Mouse (Mus musculus) adrenal gland, adult (tissue): ENCODE data around the gene Gm17651.

ENCODE experiments used
- DNase-seq, 2 experiments: peaks; one replicate each; pipeline ENCODE4 v3.0.0; 2022 to 2023; ENCODE audit warnings: low spot score in 1 of 2; ENCODE audit not compliant: inconsistent age in 2 of 2

The Gm17651 gene

DNA sequence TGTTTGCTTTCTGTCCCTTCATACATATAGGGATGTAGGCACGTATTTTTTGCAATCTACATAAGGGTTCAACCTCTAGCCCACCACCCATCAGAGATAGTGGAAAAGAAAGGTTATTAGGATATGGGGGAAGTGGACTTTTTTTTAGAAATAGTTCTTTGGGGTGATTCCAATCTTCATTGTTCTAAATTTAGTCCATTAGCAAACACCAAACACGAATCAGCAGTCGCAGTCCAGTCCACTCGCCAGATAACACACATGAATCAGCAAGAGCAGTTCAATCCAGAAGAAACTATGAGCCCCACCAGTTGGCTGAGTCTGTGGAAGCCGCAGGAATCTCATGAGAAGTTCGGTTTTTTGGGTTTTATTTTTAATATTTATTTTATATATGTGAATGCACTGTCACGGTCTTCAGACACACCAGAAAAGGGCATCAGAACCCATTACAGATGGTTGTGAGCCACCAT is at the start of gene Gm17651:
Gm17651 (minus strand) TSS at position 51 of the 467 bp plus-strand sequence.
- no peak for DNase-seq

DNA sequence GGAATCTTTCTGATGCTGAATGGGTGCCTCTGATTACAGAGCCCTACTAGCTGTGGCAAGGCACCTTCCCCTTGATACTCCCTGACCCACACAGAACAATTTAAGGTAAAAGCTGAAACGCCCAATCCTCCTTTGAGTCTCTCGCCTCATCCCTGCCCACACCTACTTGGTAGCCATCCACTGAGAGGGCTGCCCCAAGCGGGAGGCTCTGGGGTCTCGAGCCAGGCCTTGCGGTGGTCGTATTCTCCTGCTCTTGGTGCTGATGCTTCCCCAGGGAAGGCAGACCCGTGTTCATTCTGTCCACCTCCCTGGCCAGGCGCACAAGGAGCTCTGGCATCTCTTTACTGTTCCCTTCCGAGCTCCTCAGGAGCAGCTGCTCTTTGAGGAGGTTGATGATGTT is 44.6 kb upstream of the Gm17651 start:
- no peak for DNase-seq

DNA sequence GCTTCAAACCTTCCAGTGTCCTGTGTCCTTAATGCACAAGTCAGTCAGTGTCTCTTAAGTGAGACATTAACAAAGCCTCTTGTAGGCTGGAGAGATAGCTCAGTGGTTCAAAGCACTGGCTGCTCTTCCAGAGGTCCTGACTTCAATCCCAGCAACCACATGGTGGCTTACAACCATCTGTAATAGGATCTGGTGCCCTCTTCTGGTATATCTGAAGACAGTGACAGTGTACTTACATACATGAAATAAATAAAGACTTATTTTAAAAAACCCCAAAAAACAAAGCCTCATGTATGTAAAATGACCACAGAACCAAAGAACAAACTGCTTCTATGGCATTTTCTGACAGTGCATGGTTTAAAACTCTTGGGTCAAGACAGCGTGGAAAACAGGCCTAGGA is 41.4 kb upstream of the Gm17651 start:
- DNase-seq = no peak

DNA sequence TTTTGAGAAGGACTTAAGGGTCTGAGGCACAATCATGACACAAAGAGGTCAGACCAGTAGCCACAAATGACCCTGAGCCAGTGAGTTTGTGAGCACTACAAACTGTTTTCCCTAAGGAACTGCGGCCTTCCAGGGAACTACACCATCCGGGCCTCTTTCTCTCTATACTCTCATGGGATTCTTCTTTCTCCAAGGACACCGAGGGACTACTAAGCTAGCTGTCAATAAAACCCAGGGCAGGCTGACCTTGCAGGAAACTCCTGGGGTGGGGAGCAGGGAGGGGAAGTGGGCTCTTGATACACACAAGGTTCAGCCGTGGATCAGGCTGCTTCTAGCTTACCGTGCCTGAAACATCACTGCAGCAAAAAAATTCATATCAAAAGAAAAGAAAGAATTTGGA is 36.4 kb upstream of the Gm17651 start:
- peak; percentile 10 to 46 for DNase-seq

DNA sequence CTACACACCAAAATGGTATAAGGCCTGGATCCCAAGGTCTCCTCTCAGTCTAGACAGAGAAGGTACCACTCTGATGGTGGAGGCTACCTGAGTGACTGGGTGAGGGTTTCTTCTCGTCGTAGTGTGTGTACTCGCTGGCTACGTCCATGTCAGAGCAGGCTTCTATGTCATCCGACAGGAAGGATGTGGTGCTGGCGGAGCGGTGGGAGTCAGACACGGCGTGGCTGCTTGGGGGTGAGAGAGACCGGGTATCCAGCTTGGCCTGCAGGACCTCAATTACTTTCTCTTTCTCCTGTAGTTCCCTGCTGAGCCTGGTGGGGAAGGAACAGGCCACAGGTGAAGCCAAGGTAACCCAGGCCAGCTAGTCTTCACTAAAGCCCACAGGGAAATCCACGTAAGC is 35.6 kb upstream of the Gm17651 start:
- no peak for DNase-seq

DNA sequence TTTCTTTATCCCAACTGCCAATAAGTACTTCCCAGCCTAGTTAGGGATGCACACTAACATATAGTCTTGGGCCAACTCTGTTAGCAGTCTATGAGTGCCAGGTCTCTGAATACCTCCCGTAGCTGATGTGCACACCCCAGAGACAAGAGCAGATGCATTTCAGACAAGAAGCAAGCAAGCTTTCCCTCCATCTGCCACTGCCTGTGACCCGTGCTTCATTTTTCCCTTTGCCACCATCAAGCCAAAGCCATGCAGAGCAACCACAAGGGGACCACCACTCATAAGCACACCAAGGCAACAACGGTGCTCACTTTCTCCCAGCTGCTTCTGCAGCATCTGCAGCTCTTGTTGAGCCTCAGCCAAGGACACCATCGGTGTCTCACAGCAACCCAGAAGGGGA is 32.1 kb upstream of the Gm17651 start:
- DNase-seq = no peak

DNA sequence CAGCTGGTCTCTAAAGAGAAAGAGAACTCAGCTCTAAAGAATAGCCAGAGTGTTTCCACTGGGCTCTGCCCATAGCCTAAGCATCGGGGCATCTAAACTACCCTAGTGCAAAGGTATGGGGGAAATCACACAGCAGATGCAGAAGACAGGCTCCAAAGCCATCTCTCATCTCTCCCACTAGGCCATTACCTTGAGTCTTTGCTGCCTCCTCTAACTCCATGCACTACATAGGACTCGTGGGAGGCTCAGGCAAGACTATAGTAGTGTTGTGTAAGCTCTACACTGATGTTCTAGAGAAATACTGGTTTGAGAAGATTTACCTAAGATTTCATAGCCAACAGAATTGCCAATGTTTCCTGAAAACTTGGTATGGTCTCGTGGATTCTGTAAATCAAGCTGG is 31.0 kb upstream of the Gm17651 start:
- DNase-seq = no peak

DNA sequence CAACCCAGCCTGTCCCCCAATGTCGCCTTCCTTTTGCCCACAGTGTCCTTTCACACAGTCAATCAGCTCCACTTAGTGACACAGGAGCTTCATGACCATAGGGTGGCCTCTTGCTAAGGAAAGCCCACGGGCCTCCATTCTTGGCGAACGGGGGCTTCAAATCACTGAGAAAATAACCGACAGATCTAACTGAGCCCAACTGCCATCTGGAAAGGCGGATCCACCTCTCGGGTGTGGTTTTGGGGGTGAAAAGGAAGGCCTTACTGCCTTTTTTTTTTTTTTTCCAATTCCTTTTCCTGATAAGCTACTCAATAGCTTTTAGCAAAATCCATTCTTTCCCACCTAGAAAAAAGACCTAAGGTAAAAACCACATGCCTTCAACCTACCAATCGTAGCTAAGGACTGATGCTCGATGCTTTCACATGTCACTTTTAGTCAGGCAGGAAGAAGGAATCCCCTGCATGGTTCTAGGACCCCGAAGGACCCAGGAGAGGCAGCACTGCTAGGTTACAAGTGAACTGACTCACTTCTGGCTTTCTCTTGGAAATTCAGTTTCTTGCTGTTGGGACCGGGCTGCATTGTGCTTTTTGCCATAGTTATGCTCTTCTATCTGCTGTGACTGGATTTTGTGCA is 28.1 kb upstream of the Gm17651 start:
- DNase-seq = no peak

DNA sequence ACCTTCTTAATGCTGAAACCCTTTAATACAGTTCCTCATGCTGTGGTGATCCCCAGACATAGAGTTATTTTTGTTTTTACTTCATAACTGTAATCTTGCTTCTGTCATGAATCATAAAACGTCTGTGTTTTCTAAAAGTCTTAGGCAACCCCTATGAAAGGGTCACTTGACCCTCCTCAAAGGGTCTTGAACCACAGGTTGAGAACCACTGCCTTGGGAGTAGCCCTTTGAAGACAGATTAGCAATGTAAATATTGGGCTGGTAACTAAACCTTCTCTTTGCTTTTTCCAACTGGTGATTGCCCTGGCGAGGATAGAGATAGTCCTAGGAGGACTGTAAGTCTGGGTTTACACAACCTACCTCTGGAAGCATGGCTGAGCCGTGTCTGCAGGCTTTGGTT is 26.7 kb upstream of the Gm17651 start:
- no peak for DNase-seq

DNA sequence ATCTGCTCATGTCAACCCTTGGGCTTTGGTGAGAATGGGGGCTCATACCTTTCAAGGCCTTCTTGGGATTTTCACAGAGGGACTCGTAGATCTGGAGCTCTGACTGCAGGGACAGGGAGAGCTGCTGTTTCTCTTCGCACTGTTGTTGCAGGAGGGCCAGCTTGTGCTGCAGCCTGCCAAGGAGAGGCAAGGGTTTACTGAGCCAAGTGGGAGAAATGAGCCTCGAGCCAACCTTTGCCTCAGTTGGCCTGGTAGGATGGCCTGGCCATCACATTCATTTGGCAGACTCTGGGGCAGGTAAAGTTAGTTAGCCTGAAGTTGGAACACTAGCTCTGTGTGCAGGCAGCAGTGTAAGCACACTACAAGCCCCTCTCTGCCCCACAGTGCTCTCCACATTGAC is 24.6 kb upstream of the Gm17651 start:
- peak in 1 of 2 experiments; percentile 44 for DNase-seq

DNA sequence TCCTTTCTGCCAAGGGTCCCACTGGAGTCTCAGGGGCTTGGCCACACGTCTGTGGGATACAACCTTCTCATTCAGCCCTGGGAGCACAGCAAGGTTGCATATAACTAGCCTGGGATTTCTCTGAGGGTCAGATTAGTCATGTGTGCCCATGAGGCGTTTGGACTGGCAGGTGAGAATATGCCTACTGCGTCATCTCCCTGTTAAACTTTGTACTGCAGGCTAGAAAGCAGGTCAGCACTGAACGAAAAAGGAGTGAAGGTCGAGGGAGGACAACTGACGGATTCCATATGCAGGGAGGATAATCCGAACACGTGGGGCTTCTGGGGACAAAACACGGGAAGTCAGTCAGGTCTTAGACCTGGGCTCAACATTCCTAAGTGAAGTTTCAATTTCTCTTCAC is 22.8 kb upstream of the Gm17651 start:
- no peak for DNase-seq

DNA sequence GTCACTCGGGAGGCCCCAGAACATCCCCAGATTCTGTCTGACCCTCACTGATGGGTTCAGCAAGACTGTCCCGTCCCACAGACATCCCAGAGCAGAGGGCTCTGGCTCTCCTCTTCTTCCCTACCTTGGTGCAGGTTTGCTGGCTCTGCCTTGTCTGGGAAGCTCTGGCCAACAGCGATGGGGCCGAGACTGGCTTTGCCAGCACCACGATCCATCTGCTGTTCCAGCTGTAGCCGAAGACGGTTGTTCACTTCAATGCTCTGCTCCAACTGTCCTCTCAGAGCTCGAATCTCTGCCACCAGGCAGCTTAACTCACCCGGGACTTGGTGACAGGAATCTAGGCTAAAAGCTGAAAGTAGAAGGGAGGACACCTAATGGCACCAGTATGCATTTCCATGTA is 22.4 kb upstream of the Gm17651 start:
- DNase-seq = no peak

DNA sequence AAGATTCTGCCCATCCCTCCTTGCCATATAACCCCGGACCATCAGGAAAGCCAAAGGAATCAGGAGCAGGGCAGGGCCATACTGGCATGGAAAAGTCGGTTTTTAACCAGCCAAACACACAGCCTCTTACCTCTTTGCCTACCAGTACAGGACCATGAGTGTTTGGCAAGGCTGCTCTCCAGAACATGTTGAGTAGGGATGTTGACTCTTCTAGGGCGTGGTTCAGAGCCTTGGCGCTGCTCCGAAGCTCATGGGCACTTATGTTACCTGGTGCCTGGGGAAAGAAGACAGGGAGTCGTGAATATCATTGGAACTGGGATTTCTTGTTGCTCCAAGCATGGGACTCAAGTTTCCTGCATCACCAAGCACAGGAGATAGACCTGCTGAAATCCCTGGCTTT is 19.3 kb upstream of the Gm17651 start:
- DNase-seq = no peak

DNA sequence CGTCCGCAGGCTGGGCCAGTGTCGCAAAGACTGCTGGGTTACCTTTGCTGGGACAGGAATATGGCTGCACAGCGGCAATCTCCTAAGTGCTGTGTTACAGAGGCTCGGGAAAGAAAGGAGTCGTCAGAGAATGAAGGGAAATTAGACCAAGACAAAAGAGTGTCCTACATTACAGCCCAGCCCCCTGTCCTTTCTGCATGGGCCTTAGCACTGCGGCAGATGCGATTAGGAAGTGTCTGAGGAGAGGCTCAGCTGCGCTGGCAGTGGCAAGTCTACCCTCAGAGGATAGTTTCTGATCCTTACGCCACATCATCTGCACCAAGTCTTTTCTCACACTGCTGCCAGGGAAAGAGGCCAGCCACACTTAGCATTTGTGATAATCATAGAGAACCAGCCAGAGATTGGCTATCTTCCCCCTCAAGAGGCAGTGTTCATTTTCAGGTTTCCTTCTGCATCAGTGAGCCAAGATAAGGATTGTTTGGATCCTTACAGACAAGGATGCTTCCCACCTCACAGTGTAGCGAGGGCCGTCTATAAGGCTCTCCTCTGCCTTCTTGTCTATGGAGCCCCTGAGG is 17.0 kb upstream of the Gm17651 start:
- no peak for DNase-seq

DNA sequence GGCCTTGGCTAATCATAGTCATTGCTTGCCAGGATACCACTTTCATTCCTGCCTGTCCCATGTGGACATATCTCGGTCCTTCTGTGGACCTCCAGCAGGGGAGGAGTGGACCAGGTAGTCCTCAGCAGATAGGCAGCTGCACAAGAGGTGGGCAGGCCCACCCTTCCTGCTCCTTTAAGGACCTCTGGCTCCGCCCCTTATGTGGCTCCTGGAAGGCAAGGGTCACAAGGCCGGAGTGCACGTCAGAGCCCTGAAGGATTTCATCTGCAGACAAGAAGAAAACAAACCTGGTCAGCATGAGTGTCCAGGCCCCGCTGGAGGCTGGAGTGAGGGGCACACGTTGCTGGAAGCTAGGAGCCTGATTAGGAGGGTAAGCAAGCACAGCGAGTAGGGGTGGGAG is 16.1 kb upstream of the Gm17651 start:
- peak in 1 of 2 experiments; percentile 32 for DNase-seq

DNA sequence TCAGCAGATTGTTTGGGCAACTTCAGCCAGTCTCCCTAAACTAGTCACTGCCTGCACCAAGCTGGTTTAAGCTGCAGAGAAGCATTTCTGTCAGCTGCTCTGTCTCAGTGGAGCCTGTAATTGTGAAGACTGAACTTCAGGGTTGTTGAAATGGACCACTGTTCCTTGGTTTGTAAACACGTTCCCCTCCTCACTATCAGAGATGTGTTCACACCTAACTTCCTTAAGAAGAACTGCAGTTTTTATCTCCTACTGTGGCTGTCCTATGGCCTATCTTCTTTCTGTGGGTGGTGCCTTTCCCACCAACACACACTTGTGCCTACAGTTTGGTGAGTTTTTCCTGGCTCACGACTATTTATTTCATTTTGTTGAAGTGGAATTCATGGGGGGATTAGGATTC is 14.8 kb upstream of the Gm17651 start:
- no peak for DNase-seq

DNA sequence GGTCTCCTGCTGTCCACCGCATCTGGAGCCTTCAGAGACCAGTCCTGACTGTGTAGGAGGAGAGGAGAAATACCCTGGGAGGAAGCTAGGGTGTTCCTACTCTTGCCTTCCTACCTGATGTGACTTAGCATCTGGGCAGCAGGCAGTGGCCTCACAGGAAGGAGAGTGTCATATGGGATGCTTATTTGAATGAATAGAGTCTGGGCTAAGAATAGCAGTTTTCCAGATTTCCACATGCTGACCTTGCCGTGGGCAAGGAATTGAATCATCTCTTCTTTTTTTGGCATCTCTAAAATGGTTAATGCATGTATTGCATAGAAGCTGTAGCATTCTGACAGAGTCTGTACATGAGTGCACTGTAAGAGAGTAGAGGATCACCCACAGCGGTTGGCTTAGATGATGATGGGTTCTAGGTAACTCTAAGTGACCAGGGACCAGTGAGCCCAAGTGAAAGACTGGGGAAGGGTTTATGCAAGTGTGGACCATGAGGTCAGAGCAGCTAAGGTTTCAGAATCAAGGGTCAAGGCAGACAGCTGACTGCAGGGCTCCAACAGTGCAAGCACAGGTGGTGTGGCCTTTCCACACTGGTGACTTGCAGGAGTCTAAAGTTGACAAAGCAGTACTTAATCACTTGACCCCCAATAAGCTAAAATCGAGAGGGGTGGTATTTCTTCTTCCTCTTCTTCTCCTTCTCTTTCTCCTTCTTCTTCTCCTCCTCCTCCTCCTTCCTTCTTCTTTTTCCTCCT is 12.1 kb upstream of the Gm17651 start:
- DNase-seq = no peak

DNA sequence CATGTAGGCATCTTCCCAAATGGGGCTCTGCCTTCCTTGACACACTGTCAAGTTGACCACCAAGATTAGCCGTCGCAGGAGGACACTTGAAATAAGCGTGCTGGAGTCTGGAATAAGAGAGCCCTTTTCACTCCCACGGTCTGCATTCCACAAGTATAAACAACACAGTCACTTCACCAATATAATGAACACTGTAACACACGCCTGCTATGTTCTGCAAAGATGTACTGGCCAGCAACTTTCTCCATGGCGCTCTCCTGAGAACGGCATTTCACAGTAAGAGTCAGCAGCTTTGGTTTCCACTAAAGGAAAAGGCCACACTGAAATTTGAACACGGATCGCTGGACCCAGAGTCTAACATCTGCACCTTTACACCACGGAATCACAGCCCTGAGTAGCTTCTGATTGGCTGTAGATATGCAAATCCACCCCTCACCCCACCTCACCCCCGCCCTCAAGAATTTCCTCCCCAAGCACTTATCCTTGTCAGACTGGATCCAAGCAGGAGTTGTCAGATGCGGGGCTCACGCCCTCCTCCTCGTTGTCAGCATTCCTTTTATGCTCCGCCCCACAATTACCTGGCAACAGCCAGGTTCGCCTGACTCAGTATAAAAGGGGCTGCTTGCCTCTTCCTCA is 9.2 kb upstream of the Gm17651 start:
- DNase-seq = no peak

DNA sequence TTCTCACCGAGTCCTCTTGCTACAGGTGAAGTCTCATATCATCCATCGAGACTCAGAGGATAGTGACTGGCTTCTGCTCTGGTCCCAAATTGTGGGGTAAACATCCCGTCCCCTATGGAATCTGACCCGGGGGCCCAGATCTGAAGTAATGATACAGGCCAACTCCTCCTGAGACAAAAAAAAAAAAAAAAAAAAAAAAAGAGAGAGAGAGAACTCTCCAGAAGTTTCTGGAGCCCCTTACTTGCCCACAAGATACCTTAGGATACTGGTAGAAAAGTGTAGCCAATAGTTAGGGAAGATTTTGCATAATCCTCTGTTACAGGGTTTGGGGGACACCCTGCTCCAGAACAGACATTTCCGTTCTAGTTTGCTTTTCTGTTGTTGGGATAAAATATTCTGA is 8.1 kb upstream of the Gm17651 start:
- no peak for DNase-seq

DNA sequence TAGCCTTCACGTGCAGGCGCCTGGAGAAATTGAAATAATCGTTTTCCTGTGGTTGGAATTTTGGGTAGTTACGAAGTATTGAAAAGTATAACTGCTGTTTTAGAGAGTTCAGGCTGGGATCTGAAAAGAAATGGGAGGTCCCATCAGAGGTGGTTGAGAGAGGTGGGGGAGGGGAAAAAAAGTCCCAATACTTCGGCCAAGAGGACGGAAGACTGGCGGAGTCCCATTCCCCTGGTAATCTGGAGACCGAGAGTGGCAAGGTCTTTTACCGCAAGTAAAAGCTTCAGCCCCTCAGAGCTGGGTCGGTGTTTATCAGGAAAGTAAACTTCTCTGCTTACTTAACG is 7.6 kb upstream of the Gm17651 start:
- DNase-seq = no peak

DNA sequence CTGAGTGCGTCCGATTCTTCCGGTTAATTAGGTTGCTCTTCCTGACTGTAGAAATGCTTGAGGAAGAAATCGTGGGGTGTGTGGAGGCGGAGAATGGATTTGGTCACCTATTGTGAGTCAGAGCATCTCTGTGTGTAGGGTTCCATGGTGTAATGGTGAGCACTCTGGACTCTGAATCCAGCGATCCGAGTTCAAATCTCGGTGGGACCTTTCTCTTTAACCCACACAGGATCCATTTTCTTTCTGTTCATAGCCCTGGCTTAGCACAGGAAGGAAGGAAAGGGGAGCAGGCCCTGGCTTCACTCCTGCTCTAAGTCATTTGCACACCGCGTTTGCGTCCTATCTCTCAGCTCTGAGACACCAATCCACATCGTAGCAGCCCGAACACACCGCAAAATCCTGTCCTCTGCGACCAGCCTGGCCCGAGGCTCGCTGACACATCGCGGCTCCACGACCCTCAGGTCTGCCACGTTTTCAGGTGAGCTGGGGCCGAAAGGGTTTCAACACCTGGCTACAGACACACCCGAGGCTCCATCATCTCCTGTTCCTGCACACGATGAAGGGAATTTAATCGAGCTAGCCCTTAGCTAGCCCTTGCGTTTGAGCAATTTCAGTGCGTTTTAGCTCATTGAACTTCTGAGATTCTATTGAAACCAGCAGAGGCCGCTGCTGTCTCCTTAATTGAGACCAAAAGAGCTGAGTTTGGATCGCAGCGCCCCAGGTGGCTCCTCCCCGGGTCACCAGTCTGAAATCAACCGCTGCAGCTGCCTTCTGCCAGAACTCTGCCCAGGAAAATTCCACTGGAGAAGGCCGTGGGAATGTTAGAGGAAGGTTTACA is 7.0 kb upstream of the Gm17651 start:
- peak; percentile 83 to 93 for DNase-seq
